Mouse (Mus musculus) stomach, postnatal 0 days (tissue): ENCODE results near the gene Epm2a.

Experiments
- CTCF ChIP-seq: IDR thresholded peaks from 2 replicates; pipeline ENCODE4 v1.5.1; 2016; ENCODE audit warnings: antibody characterized with exemption, low read depth, mild to moderate bottlenecking, moderate library complexity
- EP300 ChIP-seq: optimal IDR thresholded peaks from 2 replicates; pipeline ENCODE3; 2016; ENCODE audit warnings: antibody characterized with exemption

DNA sequence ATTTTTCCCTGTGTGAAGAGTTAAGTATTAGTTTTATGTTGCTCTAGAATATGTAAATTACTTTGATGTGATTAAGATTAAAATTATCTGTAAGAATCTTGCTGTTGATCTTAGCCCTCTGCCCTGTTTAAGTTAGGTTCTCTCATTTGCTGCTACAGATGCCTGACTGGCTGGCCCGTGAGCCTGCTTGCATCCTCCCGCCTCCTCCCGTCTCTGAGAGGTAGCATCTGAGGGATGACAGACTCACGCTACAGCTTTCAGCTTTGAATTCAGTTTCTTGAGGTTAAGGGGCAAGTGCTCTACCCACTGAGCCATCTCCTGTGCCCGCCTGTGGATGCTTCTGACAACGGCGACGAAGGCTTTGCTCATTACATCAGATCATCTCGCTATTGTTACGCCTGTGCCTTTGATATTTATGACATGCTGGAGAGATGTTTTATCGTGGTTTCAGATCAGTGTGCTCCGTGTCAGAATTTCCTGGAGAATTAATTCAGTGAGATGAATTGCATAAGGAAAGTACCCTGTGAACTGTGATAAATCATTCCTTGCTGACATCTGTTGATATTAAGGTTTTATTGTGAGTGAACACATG is 19.8 kb downstream of the Epm2a start:
- TF ChIP-seq CTCF: no peak
- TF ChIP-seq EP300: no peak
